Comparison of ENCODE assay signal across 13 mouse cellular contexts in the genomic region with DNA sequence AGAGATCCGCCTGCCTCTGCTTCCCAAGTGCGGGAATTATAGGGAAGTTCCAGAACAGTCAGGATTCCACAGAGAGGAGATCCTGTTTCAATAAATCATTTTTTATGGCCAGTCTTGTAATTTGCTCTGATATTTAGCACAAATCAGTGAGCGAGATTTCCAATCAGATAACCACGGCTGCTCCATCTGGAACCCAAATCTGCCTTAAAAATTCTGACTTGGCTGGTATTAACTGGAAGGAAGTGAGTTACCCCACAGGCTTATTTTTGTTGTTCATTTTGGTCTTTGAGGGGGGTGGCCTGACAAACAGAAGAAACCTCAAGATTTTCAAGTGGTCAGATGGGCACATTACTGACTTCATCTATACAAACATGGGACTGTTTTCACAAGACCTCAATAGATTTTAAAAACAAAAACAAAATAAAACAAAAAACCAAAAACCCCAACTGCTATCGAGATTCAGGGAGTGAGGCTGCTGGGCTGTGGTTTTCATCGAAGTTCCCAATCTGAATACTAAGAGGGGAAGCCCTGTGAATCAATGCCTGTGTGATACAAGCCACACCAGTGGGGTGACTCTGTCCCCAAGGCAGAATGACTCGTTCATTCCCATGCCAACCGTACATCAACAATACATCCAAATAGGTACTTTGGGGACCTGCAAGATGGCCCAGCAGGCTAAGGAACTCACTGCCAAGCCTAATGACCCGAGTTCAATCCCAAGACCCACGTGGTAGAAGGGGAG. TPM values are rescaled to one million over a fixed set of nuclear protein-coding genes. Genes with fewer than 3 reads are reported as not detected.
DNase-seq lines count a peak whose midpoint lies in the region; ATAC-seq and TF ChIP-seq lines count a peak whose summit lies in the region.
"Had no signal": no experiment of that assay in that cellular context is flagged by ENCODE, and none has a peak within 500 bp of the region (broad histone marks: within the 10 kb centered on the region; RNA-seq: fewer than 3 reads in every experiment).

No protein-coding gene starts in this region.

- H3K9ac ChIP-seq in heart, embryonic 13.5 days, result no peak overlapping the region
- no peak overlapping the region for H3K9ac ChIP-seq in hindbrain, embryonic 16.5 days (ENCODE audit: low read depth, low read length)
- H3K9ac ChIP-seq: embryonic facial prominence, embryonic 12.5 days had no signal

- H3K36me3 ChIP-seq in heart, embryonic 13.5 days, result peaks cover 12% of the 10 kb centered on the region
- H3K36me3 ChIP-seq in spleen, adult 2 months (ENCODE audit: control insufficient read depth, insufficient read depth, low read length), result no peaks in the 10 kb centered on the region
- no peaks in the 10 kb centered on the region for H3K36me3 ChIP-seq in hindbrain, embryonic 16.5 days (ENCODE audit: control insufficient read depth, insufficient read depth, low read length)
- H3K36me3 ChIP-seq: embryonic facial prominence, embryonic 12.5 days had no signal

- no peak for DNase-seq in heart, postnatal 10 days
- no peak for DNase-seq in spleen, adult 2 months (ENCODE audit: low read depth in 1 of 2, low spot score in 2 of 2)
- DNase-seq in spleen, postnatal 36 days (ENCODE audit: low spot score in 2 of 2), result no peak
- no peak for DNase-seq in lung, postnatal 36 days
- DNase-seq in adrenal gland, postnatal 10 days, result no peak
- no peak for DNase-seq in right cerebral cortex, postnatal 10 days (ENCODE audit: low spot score in 2 of 2)
- DNase-seq: kidney, postnatal 36 days; lung, adult 18-20 months; thymus, postnatal 4 days had no signal

- no peak for TF ChIP-seq POLR2A in spleen, adult 2 months (IDR thresholded peaks at IDR 0.05; ENCODE audit: low read depth, low read length)

- TF ChIP-seq CTCF in spleen, adult 2 months (IDR thresholded peaks at IDR 0.05; ENCODE audit: extremely low read depth, insufficient read depth, insufficient read length, insufficient replicate concordance), result no peak

- 86% methylated on average over 10 of the region's 10 CpGs for WGBS in heart, embryonic 13.5 days
- WGBS in spleen, adult 2 months, result 61% methylated on average over 10 of the region's 10 CpGs
- 80% methylated on average over 10 of the region's 10 CpGs for WGBS in hindbrain, embryonic 16.5 days

- no peak overlapping the region for H3K4me2 ChIP-seq in heart, embryonic 13.5 days
- no peak overlapping the region for H3K4me2 ChIP-seq in hindbrain, embryonic 16.5 days (ENCODE audit: low read length)
- H3K4me2 ChIP-seq: embryonic facial prominence, embryonic 12.5 days; midbrain, embryonic 11.5 days had no signal

- no peaks in the 10 kb centered on the region for H3K9me3 ChIP-seq in heart, embryonic 13.5 days
- no peaks in the 10 kb centered on the region for H3K9me3 ChIP-seq in hindbrain, embryonic 16.5 days (ENCODE audit: control insufficient read depth, low read length)
- H3K9me3 ChIP-seq: embryonic facial prominence, embryonic 12.5 days had no signal

- no peaks in the 10 kb centered on the region for H3K27me3 ChIP-seq in heart, embryonic 13.5 days (replicated peaks)
- H3K27me3 ChIP-seq in spleen, adult 2 months (ENCODE audit: control insufficient read depth, insufficient read depth, low read length), result no peaks in the 10 kb centered on the region
- H3K27me3 ChIP-seq in hindbrain, embryonic 16.5 days (replicated peaks; ENCODE audit: control insufficient read depth, insufficient read depth, low read length), result no peaks in the 10 kb centered on the region
- H3K27me3 ChIP-seq: embryonic facial prominence, embryonic 12.5 days had no signal

- intact Hi-C loops in heart, postnatal 10 days (cut with DNase I), result no loop called here

- no peak overlapping the region for H3K4me3 ChIP-seq in heart, embryonic 13.5 days
- no peak overlapping the region for H3K4me3 ChIP-seq in spleen, adult 2 months (ENCODE audit: extremely low read depth, insufficient read depth, insufficient read length)
- no peak overlapping the region for H3K4me3 ChIP-seq in hindbrain, embryonic 16.5 days (ENCODE audit: low read length)
- H3K4me3 ChIP-seq: embryonic facial prominence, embryonic 12.5 days had no signal

- no peak for ATAC-seq in heart, embryonic 13.5 days (ENCODE audit: extremely low read depth, insufficient number of reproducible peaks, low FRiP score, low TSS enrichment)
- ATAC-seq in hindbrain, embryonic 16.5 days, result peak; percentile 44; the same call in 1 of the 2 replicates

- H3K27ac ChIP-seq in heart, embryonic 13.5 days (replicated peaks), result peak overlapping the region; percentile 82
- H3K27ac ChIP-seq in spleen, adult 2 months (ENCODE audit: insufficient read depth, low read length), result 0 out of 2 replicates have a peak overlapping the region, but pooled peaks have one; percentile 14
- H3K27ac ChIP-seq in hindbrain, embryonic 16.5 days (ENCODE audit: low read depth, low read length), result no peak overlapping the region; the same call in 1 of the 2 replicates
- H3K27ac ChIP-seq: embryonic facial prominence, embryonic 12.5 days had no signal

- H3K4me1 ChIP-seq in heart, embryonic 13.5 days, result peaks cover 63% of the 10 kb centered on the region
- peaks cover 35% of the 10 kb centered on the region for H3K4me1 ChIP-seq in spleen, adult 2 months (ENCODE audit: control insufficient read depth, insufficient read depth, insufficient read length)
- peaks cover 2% of the 10 kb centered on the region; the same call in 1 of the 2 replicates for H3K4me1 ChIP-seq in hindbrain, embryonic 16.5 days (ENCODE audit: control insufficient read depth, insufficient read depth, low read depth, low read length)

RNA-seq across cellular contexts. Expression of gene Fnbp1, which starts 23.0 kb away (rescaled TPM):
- polyA plus RNA-seq in heart, embryonic 13.5 days (2015; fragmentation: Nextera tagmentation; extraction: Ambion mirVana), result 17.6 and 18.7 TPM in 2 replicates
- 10 to 100 TPM; 48.6 to 60.9 TPM for total RNA-seq in heart, postnatal 10 days (2021)
- polyA plus RNA-seq in spleen, adult 2 months (2012; rRNA removed), result 78.7 and 92.4 TPM in 2 replicates
- polyA plus RNA-seq in hindbrain, embryonic 16.5 days (2015; fragmentation: Nextera tagmentation; extraction: Ambion mirVana), result 35.8 and 36.7 TPM in 2 replicates
- 10 to 100 TPM; 48.1 to 58.5 TPM for total RNA-seq in adrenal gland, postnatal 10 days (2021)

RNA-seq across cellular contexts. Expression of gene Gpr107, which starts 33.3 kb away (rescaled TPM):
- 29.7 and 34.8 TPM in 2 replicates for polyA plus RNA-seq in heart, embryonic 13.5 days (2015; fragmentation: Nextera tagmentation; extraction: Ambion mirVana)
- total RNA-seq in heart, postnatal 10 days (2021), result 10 to 100 TPM; 42.1 to 42.3 TPM
- 15.0 and 15.1 TPM in 2 replicates for polyA plus RNA-seq in spleen, adult 2 months (2012; rRNA removed)
- polyA plus RNA-seq in hindbrain, embryonic 16.5 days (2015; fragmentation: Nextera tagmentation; extraction: Ambion mirVana), result 34.4 and 37.3 TPM in 2 replicates
- 10 to 100 TPM; 41.7 to 56.4 TPM for total RNA-seq in adrenal gland, postnatal 10 days (2021)
